Mouse (Mus musculus): ENCODE data around the gene Brap. TPM values are rescaled to one million over a fixed set of nuclear protein-coding genes. Genes with fewer than 3 reads are reported as not detected.

The Brap gene
- total and polyA plus RNA-seq, 3 experiments = 16.6 to 29.8 (median 27.8) TPM

GRCm38 (mm10) chr5:121696761-121697160 lies 36.4 kb downstream of the Brap start:
- H3K27ac ChIP-seq = no peak overlapping the region
- no peak overlapping the region for H3K9ac ChIP-seq (ENCODE audit: low read depth, low read length)
- WGBS = 65% methylated on average over 6 of the region's 6 CpGs
- peaks cover 3% of the 10 kb centered on the region for H3K4me1 ChIP-seq (ENCODE audit: control insufficient read depth, insufficient read depth, low read length)
- no peak overlapping the region for H3K4me3 ChIP-seq
- no peak for TF ChIP-seq EP300 (IDR thresholded peaks at IDR 0.05; ENCODE audit: insufficient read depth, low read depth, low read length)
- no peak for TF ChIP-seq CTCF (IDR thresholded peaks at IDR 0.05)
- no peak for TF ChIP-seq POLR2A (IDR thresholded peaks at IDR 0.05; ENCODE audit: insufficient read depth, low read depth, low read length)
- no peaks in the 10 kb centered on the region for H3K79me2 ChIP-seq (replicated peaks; ENCODE audit: control insufficient read depth, insufficient read depth, low read length)
- no peak for DNase-seq
- intact Hi-C loops (cut with DNase I) = no loop called here
- no peaks in the 10 kb centered on the region for H3K27me3 ChIP-seq (ENCODE audit: control insufficient read depth, insufficient read depth, low read length)
- no peaks in the 10 kb centered on the region for H3K36me3 ChIP-seq (ENCODE audit: control insufficient read depth, insufficient read depth, low read length)

GRCm38 (mm10) chr5:121699891-121700290 lies 39.5 kb downstream of the Brap start:
- WGBS = 58% methylated on average over 5 of the region's 5 CpGs
- peaks cover 3% of the 10 kb centered on the region for H3K4me1 ChIP-seq (ENCODE audit: control insufficient read depth, insufficient read depth, low read length)
- no peak for DNase-seq
- no peaks in the 10 kb centered on the region for H3K27me3 ChIP-seq (ENCODE audit: control insufficient read depth, insufficient read depth, low read length)
- H3K4me3 ChIP-seq = no peak overlapping the region
- no peak overlapping the region for H3K9ac ChIP-seq (ENCODE audit: low read depth, low read length)
- intact Hi-C loops (cut with DNase I) = no loop called here
- H3K36me3 ChIP-seq (ENCODE audit: control insufficient read depth, insufficient read depth, low read length) = no peaks in the 10 kb centered on the region
- H3K27ac ChIP-seq = no peak overlapping the region
- TF ChIP-seq POLR2A (IDR thresholded peaks at IDR 0.05; ENCODE audit: insufficient read depth, low read depth, low read length) (no peak), CTCF (IDR thresholded peaks at IDR 0.05) (no peak), EP300 (IDR thresholded peaks at IDR 0.05; ENCODE audit: insufficient read depth, low read depth, low read length) (no peak)
- no peaks in the 10 kb centered on the region for H3K79me2 ChIP-seq (replicated peaks; ENCODE audit: control insufficient read depth, insufficient read depth, low read length)

GRCm38 (mm10) chr5:121700496-121700895 lies 40.1 kb downstream of the Brap start:
- no peak for TF ChIP-seq EP300 (IDR thresholded peaks at IDR 0.05; ENCODE audit: insufficient read depth, low read depth, low read length)
- TF ChIP-seq CTCF (IDR thresholded peaks at IDR 0.05) = no peak
- TF ChIP-seq POLR2A (IDR thresholded peaks at IDR 0.05; ENCODE audit: insufficient read depth, low read depth, low read length) = no peak
- no peaks in the 10 kb centered on the region for H3K79me2 ChIP-seq (replicated peaks; ENCODE audit: control insufficient read depth, insufficient read depth, low read length)
- no peak overlapping the region for H3K27ac ChIP-seq
- H3K4me1 ChIP-seq (ENCODE audit: control insufficient read depth, insufficient read depth, low read length) = peaks cover 3% of the 10 kb centered on the region
- no peaks in the 10 kb centered on the region for H3K36me3 ChIP-seq (ENCODE audit: control insufficient read depth, insufficient read depth, low read length)
- intact Hi-C loops (cut with DNase I) = no loop called here
- DNase-seq = peak in 1 of 2 experiments; percentile 31
- no peak overlapping the region for H3K4me3 ChIP-seq
- H3K27me3 ChIP-seq (ENCODE audit: control insufficient read depth, insufficient read depth, low read length) = no peaks in the 10 kb centered on the region
- peak overlapping the region; percentile 38 for H3K9ac ChIP-seq (ENCODE audit: low read depth, low read length)
- 12% methylated on average over 11 of the region's 11 CpGs for WGBS

GRCm38 (mm10) chr5:121701111-121701769 lies 40.9 kb downstream of the Brap start:
- 59% methylated on average over 8 of the region's 8 CpGs for WGBS
- no peak for TF ChIP-seq EP300 (IDR thresholded peaks at IDR 0.05; ENCODE audit: insufficient read depth, low read depth, low read length)
- no peak for TF ChIP-seq POLR2A (IDR thresholded peaks at IDR 0.05; ENCODE audit: insufficient read depth, low read depth, low read length)
- no peak for TF ChIP-seq CTCF (IDR thresholded peaks at IDR 0.05)
- Histone ChIP-seq H3K27ac (no peak overlapping the region), H3K79me2 (replicated peaks; ENCODE audit: control insufficient read depth, insufficient read depth, low read length) (no peaks in the 10 kb centered on the region), H3K9ac (ENCODE audit: low read depth, low read length) (no peak overlapping the region), H3K36me3 (ENCODE audit: control insufficient read depth, insufficient read depth, low read length) (no peaks in the 10 kb centered on the region), H3K4me1 (ENCODE audit: control insufficient read depth, insufficient read depth, low read length) (peaks cover 3% of the 10 kb centered on the region), H3K4me3 (no peak overlapping the region), H3K27me3 (ENCODE audit: control insufficient read depth, insufficient read depth, low read length) (no peaks in the 10 kb centered on the region)
- intact Hi-C loops (cut with DNase I) = no loop called here
- DNase-seq = no peak

- Histone ChIP-seq H3K4me1 (ENCODE audit: control insufficient read depth, insufficient read depth, low read length) (peaks cover 3% of the 10 kb centered on the region), H3K4me3 (no peak overlapping the region), H3K79me2 (replicated peaks; ENCODE audit: control insufficient read depth, insufficient read depth, low read length) (no peaks in the 10 kb centered on the region), H3K9ac (ENCODE audit: low read depth, low read length) (no peak overlapping the region), H3K27ac (no peak overlapping the region), H3K27me3 (ENCODE audit: control insufficient read depth, insufficient read depth, low read length) (no peaks in the 10 kb centered on the region), H3K36me3 (ENCODE audit: control insufficient read depth, insufficient read depth, low read length) (no peaks in the 10 kb centered on the region)
- whole genome bisulfite sequencing = 72% methylated on average over 1 of the region's 1 CpGs
- intact Hi-C loops (cut with DNase I) = no loop called here
- no peak for DNase-seq
- TF ChIP-seq EP300 (IDR thresholded peaks at IDR 0.05; ENCODE audit: insufficient read depth, low read depth, low read length) (no peak), POLR2A (IDR thresholded peaks at IDR 0.05; ENCODE audit: insufficient read depth, low read depth, low read length) (no peak), CTCF (IDR thresholded peaks at IDR 0.05) (no peak)
These were observed 43.0 kb downstream of the Brap start for GRCm38 (mm10) chr5:121703341-121703740.

- Histone ChIP-seq H3K36me3 (ENCODE audit: control insufficient read depth, insufficient read depth, low read length) (no peaks in the 10 kb centered on the region), H3K4me1 (ENCODE audit: control insufficient read depth, insufficient read depth, low read length) (peaks cover 3% of the 10 kb centered on the region), H3K79me2 (replicated peaks; ENCODE audit: control insufficient read depth, insufficient read depth, low read length) (no peaks in the 10 kb centered on the region), H3K27ac (no peak overlapping the region), H3K27me3 (ENCODE audit: control insufficient read depth, insufficient read depth, low read length) (no peaks in the 10 kb centered on the region), H3K4me3 (peak overlapping the region; percentile 22; the same call in 1 of the 2 replicates), H3K9ac (ENCODE audit: low read depth, low read length) (no peak overlapping the region)
- DNase-seq = no peak
- TF ChIP-seq EP300 (IDR thresholded peaks at IDR 0.05; ENCODE audit: insufficient read depth, low read depth, low read length) (no peak), CTCF (IDR thresholded peaks at IDR 0.05) (no peak), POLR2A (IDR thresholded peaks at IDR 0.05; ENCODE audit: insufficient read depth, low read depth, low read length) (no peak)
- intact Hi-C loops (cut with DNase I) = no loop called here
- WGBS = 12% methylated on average over 20 of the region's 20 CpGs
These were observed 44.3 kb downstream of the Brap start for GRCm38 (mm10) chr5:121704512-121705248.

All from heart, adult 2 months (tissue).